Mouse (Mus musculus) heart, postnatal 0 days (tissue): Measurements from ENCODE around the gene Tsg101.

Experiments used
- CTCF ChIP-seq: IDR thresholded peaks from 2 replicates; pipeline ENCODE4 v1.5.1; 2016; ENCODE audit warnings: antibody characterized with exemption, control low read depth, low read depth
- EP300 ChIP-seq: IDR thresholded peaks from 2 replicates; pipeline ENCODE4 v1.6.1; 2016; ENCODE audit warnings: antibody characterized with exemption, low read depth

DNA sequence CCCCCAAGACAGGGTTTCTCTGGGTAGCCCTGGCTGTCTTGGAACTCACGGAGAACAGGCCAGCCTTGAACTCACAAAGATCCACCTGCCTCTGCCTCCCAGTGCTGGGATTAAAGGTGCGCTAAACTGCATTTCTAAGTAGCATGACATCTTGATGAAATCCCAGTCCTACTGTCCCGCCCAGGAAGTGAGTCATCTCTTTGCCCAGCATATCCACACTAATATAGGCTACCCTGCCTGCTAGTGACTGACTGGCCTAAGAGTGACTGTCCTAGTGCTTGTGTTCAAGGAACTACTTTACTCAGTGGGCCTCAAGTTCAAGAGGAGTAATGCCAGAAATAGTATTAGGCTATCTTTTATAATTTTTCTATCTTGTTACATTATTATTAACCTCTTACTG is 3.4 kb downstream of the Tsg101 start:
- TF ChIP-seq CTCF (no peak), EP300 (no peak)
